7 mouse cellular contexts compared by ENCODE assay signal in genomic region chr3:93520330-93521193, GRCm38 (mm10). TPM values are rescaled to one million over a fixed set of nuclear protein-coding genes. Genes with fewer than 3 reads are reported as not detected.
DNase-seq lines count a peak whose midpoint lies in the region; ATAC-seq and TF ChIP-seq lines count a peak whose summit lies in the region.

Gene S100a11 (plus strand): TSS chr3:93520488.

- no peaks in the 10 kb centered on the region for H3K27me3 ChIP-seq in hindbrain, embryonic 12.5 days
- no peaks in the 10 kb centered on the region for H3K27me3 ChIP-seq in limb, embryonic 13.5 days
- H3K27me3 ChIP-seq in midbrain, embryonic 13.5 days: peaks cover 6% of the 10 kb centered on the region; the same call in 1 of the 2 replicates

- peak within 1 kb of the TSS; percentile 73 for H3K4me3 ChIP-seq in bone marrow, adult 2 months (replicated peaks; ENCODE audit: control insufficient read depth, low read depth, low read length)
- peak within 1 kb of the TSS; percentile 47 for H3K4me3 ChIP-seq in hindbrain, embryonic 12.5 days
- peak within 1 kb of the TSS; percentile 73 for H3K4me3 ChIP-seq in limb, embryonic 13.5 days
- H3K4me3 ChIP-seq in midbrain, embryonic 13.5 days (replicated peaks): peak within 1 kb of the TSS; percentile 46

- H3K27ac ChIP-seq in bone marrow, adult 2 months (ENCODE audit: control insufficient read depth, insufficient read depth, low read depth, low read length, poor library complexity): peak within 1 kb of the TSS; percentile 94
- H3K27ac ChIP-seq in hindbrain, embryonic 12.5 days: peak within 1 kb of the TSS; percentile 68; the same call in 1 of the 2 replicates
- H3K27ac ChIP-seq in limb, embryonic 13.5 days: peak within 1 kb of the TSS; percentile 94
- H3K27ac ChIP-seq in midbrain, embryonic 13.5 days: no peak within 1 kb of the TSS; the same call in 1 of the 2 replicates

- H3K4me1 ChIP-seq in bone marrow, adult 2 months (ENCODE audit: control insufficient read depth, insufficient read depth, low read length): no peaks in the 10 kb centered on the region; the same call in 1 of the 2 replicates
- H3K4me1 ChIP-seq in hindbrain, embryonic 12.5 days: peaks cover 9% of the 10 kb centered on the region
- peaks cover 9% of the 10 kb centered on the region for H3K4me1 ChIP-seq in limb, embryonic 13.5 days
- H3K4me1 ChIP-seq in midbrain, embryonic 13.5 days (replicated peaks): peaks cover 10% of the 10 kb centered on the region

- peak; percentile 88 for DNase-seq in NIH3T3 (ENCODE audit: low read depth)
- peak; percentile 59 for DNase-seq in forelimb bud, embryonic 11.5 days (ENCODE audit: low read depth, low spot score)
- DNase-seq in spleen, postnatal 4 days (ENCODE audit: low spot score in 2 of 2): peak; percentile 41 to 76

- no peaks in the 10 kb centered on the region for H3K9me3 ChIP-seq in hindbrain, embryonic 12.5 days (replicated peaks)
- no peaks in the 10 kb centered on the region for H3K9me3 ChIP-seq in limb, embryonic 13.5 days
- no peaks in the 10 kb centered on the region for H3K9me3 ChIP-seq in midbrain, embryonic 13.5 days

- TF ChIP-seq POLR2A in bone marrow, adult 2 months (IDR thresholded peaks at IDR 0.05; ENCODE audit: borderline replicate concordance, control insufficient read depth, low read depth, low read length): peak; percentile 72

- no peaks in the 10 kb centered on the region for H3K36me3 ChIP-seq in hindbrain, embryonic 12.5 days
- H3K36me3 ChIP-seq in limb, embryonic 13.5 days: peaks cover 15% of the 10 kb centered on the region
- no peaks in the 10 kb centered on the region for H3K36me3 ChIP-seq in midbrain, embryonic 13.5 days

- under 1% methylated on average over 38 of the region's 38 CpGs for WGBS in bone marrow, adult 2 months
- 1% methylated on average over 36 of the region's 38 CpGs for WGBS in hindbrain, embryonic 12.5 days
- under 1% methylated on average over 38 of the region's 38 CpGs for WGBS in limb, embryonic 13.5 days
- under 1% methylated on average over 38 of the region's 38 CpGs for WGBS in midbrain, embryonic 13.5 days

- H3K4me2 ChIP-seq in hindbrain, embryonic 12.5 days (replicated peaks): peak within 1 kb of the TSS; percentile 69
- peak within 1 kb of the TSS; percentile 67 for H3K4me2 ChIP-seq in limb, embryonic 13.5 days (replicated peaks)
- H3K4me2 ChIP-seq in midbrain, embryonic 13.5 days (replicated peaks): peak within 1 kb of the TSS; percentile 78

- no peak for TF ChIP-seq CTCF in bone marrow, adult 2 months (IDR thresholded peaks at IDR 0.05; ENCODE audit: control insufficient read depth, insufficient read depth, low read length)

- peak; percentile 87 for ATAC-seq in hindbrain, embryonic 12.5 days (ENCODE audit: low FRiP score)
- ATAC-seq in limb, embryonic 13.5 days (ENCODE audit: low FRiP score, low read depth): peak; percentile 96
- ATAC-seq in midbrain, embryonic 13.5 days: peak; percentile 95

- H3K9ac ChIP-seq in hindbrain, embryonic 12.5 days: peak within 1 kb of the TSS; percentile 54
- H3K9ac ChIP-seq in limb, embryonic 13.5 days: peak within 1 kb of the TSS; percentile 84
- H3K9ac ChIP-seq in midbrain, embryonic 13.5 days (replicated peaks): peak within 1 kb of the TSS; percentile 69

RNA-seq across cellular contexts. Expression of gene S100a11, which starts in this region (rescaled TPM):
- polyA plus RNA-seq in bone marrow, adult 2 months (2011; ENCODE audit: insufficient read depth, insufficient read length, low replicate concordance, missing spikeins): 170 and 358 TPM in 2 replicates
- 606 and 628 TPM in 2 replicates for polyA plus RNA-seq in hindbrain, embryonic 12.5 days (2016; fragmentation: Nextera tagmentation; extraction: Ambion mirVana)
- 1,099 and 1,131 TPM in 2 replicates for polyA plus RNA-seq in limb, embryonic 13.5 days (2015; fragmentation: Nextera tagmentation; extraction: Ambion mirVana)
- polyA plus RNA-seq in midbrain, embryonic 13.5 days (2015; fragmentation: Nextera tagmentation; extraction: Ambion mirVana): 149 and 157 TPM in 2 replicates
